Mouse (Mus musculus): ENCODE measurements around the gene Atg4d.

DNA sequence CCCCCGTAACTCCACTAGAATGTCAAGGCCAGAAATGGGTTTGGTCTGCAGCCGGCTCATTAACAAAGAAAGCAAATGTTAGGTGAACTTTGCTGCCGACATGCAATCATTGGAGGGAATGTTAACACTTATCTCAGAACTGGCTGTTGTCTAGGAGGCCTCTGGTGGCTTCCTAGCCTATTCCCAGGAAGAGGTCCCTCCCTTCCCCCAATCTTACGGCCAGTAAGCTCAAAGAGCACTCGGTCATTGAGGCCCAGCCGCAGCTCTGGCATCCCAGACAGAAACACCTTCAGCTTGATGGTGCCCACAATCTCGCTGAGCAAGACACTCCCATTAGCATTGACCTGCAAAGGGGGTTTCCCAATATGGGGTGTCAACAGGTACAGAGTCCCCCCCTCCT lies 40.0 kb downstream of the Atg4d start:
- TF ChIP-seq CTCF (IDR thresholded peaks at IDR 0.05) = no peak
- no peak for TF ChIP-seq EP300 (IDR thresholded peaks at IDR 0.05)

Measured in lung, postnatal 0 days (tissue).